Mouse (Mus musculus): ENCODE data around the gene Cmip.

Gene Cmip

DNA sequence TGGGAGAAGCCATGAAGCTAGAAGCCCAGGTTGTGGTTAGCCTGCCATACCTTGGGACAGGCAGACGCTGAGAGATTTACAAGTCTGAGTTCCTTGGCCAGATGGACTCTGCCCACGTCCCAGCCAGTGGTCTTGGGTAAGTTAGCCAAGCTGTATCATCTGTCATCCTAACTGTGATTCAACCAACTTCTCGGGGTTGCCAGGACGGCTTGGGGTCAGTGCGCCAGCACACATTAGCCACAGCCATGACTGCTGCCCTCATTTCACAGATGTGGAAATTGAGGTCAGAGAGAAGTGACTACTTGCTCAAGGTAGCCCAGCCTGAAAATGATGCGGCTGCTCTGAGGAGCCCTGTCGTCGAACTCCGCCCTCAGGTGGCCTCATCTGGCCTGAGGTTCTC lies 68.0 kb downstream of the Cmip start:
- no peak for DNase-seq (ENCODE audit: low read depth, low spot score)

DNA sequence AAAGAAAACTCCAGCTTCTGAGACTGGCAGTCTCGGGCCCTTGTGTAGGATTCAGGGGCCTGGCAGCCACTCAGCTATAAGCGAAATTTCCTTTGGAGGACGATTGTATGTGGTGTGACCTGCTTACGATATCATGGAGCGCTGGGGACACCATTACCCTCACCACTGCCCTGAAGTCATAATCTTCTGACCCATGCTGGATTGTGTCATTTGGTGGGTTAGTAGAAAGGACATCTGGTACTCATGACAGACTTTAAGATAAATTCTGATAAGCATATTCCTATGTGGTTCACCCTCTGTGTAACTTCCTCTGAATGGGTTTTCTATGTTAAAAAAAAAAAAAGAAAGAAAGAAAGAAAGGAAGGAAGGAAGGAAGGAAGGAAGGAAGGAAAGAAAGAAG lies 69.9 kb downstream of the Cmip start:
- no peak for DNase-seq (ENCODE audit: low read depth, low spot score)

GRCm38 (mm10) chr8:117327385-117327837 lies 70.5 kb downstream of the Cmip start:
- no peak for DNase-seq (ENCODE audit: low read depth, low spot score)

- no peak for DNase-seq (ENCODE audit: low read depth, low spot score)
These were observed 71.9 kb downstream of the Cmip start for GRCm38 (mm10) chr8:117328758-117329157.

DNA sequence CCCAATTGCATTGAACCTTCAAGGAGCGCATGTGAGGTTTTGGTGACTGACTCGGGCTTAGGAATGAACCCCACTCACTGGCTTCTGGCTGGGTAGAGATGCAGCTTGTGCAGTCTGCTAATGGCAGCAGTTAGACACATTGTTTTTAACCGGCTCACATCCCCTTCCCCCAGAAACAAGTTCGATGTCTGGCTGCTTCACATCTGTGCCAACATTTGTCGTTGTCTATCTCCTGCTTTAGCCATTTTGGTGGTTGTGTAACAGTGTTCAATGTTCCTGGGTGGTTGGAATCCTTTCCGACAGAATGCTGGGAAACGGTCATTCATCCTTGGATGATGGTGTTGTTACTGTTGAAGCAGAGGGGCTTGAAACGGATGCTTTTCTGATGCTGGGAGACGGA lies 72.3 kb downstream of the Cmip start:
- DNase-seq (ENCODE audit: low read depth, low spot score), result no peak

GRCm38 (mm10) chr8:117329903-117330302 lies 73.0 kb downstream of the Cmip start:
- no peak for DNase-seq (ENCODE audit: low read depth, low spot score)

DNA sequence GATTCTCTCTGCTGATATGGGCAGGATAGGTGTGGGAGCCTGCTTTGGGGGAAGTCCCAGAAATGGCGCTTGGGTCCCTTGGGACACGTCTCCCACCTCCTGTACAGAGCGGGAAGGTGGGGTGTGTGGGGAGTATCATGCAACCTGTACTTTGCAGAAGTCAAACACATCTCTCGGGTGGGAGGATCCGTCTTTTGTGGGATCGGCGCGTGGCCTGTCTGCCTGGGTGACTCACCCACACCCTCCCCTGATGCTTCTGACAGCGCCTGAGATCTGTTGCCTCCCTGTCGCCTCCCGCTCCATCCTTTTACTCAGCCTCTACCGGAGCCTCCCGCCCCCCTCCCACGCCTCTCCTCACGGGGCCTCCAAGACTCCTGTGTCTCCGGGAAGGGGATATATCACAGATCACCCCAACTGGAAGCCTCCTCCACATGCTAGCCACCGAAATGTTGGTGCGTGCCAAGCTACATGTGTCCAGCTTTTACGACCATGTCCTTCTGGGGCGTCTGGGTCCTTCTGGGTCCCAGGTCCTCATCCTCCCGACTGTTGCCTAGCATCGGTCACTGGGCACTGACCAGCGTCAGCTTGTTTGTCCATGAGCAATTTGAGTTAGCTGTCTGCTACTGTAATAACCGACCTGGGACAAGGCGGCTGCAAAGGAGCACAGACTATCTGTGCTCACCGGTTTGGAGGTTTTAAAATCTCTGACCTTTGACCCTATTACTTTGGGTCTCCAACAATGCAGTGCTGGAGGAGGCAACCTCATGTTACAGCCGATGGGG lies 75.6 kb downstream of the Cmip start:
- no peak for DNase-seq (ENCODE audit: low read depth, low spot score)

DNA sequence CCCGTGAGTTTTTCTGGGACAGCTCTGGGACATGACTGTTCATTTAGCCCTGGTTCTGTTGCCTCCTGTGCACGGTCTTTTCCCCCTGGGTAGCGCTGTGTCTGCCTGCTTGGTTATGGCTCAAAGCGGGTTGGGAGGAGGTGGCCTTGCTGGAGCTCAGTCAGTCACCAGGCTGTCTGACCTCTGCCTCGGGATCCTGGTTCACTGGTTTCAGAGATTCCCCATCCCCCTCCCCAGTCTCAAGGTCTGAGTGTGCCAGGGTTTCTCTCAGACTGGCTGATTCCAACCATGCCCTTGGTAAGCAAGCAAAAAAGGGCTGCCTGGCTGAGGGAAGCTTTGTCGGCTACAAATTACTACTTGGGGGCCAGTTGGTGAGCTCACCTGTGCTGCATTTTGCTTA lies 76.8 kb downstream of the Cmip start:
- DNase-seq (ENCODE audit: low read depth, low spot score), result no peak

GRCm38 (mm10) chr8:117334058-117334747 lies 77.3 kb downstream of the Cmip start:
- DNase-seq (ENCODE audit: low read depth, low spot score), result no peak

- DNase-seq (ENCODE audit: low read depth, low spot score), result no peak
These were observed 78.0 kb downstream of the Cmip start for GRCm38 (mm10) chr8:117334748-117335393.

DNA sequence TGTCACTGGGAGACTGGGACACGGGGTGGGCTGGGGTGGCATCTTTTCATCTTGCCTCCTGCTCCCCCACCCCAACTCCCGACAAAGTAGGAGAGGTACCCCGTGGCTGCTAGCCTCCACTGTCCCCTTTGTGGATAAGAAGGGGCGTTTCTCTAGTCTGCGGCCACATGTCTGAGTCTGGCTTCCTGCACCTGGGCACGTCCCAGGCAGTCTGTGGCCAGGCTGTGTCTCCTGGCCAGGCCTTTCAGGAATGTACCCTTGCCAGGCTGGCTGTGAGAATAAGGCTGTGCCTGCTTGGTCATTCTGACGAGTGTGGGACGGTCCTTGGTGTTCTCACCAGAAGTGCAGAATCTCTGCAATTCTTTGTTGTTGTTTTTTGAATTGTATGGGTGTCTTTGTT lies 78.6 kb downstream of the Cmip start:
- DNase-seq (ENCODE audit: low read depth, low spot score), result no peak

GRCm38 (mm10) chr8:117337188-117337587 lies 80.3 kb downstream of the Cmip start:
- DNase-seq (ENCODE audit: low read depth, low spot score), result no peak

DNA sequence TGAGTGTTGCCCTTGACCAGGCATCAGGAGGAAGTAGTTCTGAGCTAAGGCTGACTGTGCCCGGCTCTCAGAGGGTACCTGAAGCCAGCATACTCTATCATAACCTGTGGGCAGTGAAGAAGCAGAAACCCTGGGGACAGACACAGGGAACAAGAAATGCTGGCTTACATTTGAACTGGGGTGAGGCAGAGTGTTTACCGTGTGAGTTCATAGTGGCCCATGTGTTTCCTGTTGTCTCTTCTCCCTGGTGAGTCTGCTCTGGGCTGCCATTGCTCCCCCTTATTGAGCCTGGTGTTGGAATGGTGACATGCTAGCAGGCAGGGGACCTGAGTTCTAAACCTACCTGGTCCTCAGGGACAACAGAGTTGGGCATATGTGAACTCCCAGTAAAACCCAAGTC lies 81.8 kb downstream of the Cmip start:
- no peak for DNase-seq (ENCODE audit: low read depth, low spot score)

DNA sequence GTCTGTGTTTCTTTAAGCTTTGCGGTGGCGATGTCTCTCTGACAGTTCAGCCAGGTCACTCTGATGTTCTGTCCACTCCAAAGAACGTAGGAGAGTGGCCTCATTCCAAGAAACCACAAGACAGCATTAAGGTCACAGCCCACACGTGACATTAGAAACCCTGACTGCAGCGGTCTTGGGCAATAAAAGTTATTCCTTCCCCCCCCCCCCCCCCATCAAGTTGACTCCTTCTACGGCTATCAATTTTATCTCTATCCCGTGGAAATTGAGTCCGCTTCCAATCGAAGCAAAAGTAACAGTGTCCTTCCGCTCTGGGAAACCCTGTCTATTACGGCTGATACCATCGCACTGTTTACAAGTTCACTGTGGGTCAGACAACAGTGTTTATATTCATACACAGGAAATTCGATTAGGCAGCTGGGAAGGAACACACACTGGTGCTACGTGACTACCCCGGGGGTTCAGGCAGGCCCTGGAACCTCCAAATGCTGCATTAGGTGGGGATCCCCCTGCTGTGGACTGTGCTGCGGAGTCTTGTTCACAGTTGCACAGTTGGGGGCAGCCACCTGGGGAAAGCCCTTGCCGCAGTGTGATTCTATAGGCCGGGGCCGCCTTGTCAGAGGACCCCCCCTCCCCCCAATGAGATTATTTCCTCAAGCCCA lies 82.6 kb downstream of the Cmip start:
- DNase-seq (ENCODE audit: low read depth, low spot score), result no peak

GRCm38 (mm10) chr8:117339958-117340651 lies 83.2 kb downstream of the Cmip start:
- no peak for DNase-seq (ENCODE audit: low read depth, low spot score)

DNA sequence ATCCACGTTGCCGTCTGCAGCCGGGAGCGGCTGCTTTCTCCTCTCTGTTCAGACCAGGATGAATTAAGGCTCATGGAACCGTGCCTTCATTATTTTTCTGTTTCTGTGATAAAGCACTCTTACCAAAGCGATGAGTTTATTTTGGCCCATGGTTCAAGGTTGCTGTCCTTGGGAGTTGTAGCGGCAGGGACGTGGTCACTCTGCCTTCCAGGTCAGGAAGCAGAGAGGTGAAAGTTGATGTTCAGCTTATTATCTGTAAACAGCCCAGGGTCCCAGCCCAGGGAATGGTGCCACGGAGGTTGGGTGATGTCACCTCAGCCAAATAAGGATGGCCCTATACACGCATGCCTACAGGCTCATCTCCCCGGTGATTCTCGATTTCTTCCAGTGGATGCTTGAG lies 83.9 kb downstream of the Cmip start:
- no peak for DNase-seq (ENCODE audit: low read depth, low spot score)

- DNase-seq (ENCODE audit: low read depth, low spot score), result no peak
These were observed 86.0 kb downstream of the Cmip start for GRCm38 (mm10) chr8:117342735-117343385.

GRCm38 (mm10) chr8:117343484-117343883 lies 86.6 kb downstream of the Cmip start:
- no peak for DNase-seq (ENCODE audit: low read depth, low spot score)

DNA sequence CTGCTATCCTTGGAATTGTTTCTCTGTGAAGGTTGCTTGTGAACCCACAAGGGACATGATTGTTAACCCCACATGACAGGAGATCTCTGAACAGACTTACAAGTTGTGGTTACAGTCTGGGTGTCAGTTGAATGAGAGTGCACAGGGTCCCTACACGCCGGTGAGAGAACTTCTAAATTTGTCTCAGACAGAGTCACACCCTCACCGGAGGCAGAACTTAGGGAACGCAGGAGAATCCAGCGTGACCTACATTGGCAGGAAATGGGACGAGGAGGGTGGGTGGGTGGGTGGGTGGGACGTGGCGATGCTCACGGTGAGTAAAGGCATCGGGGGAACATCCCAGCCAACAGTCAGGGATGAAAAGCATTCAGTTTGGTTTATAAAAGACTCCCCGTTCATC lies 88.0 kb downstream of the Cmip start:
- no peak for DNase-seq (ENCODE audit: low read depth, low spot score)

GRCm38 (mm10) chr8:117345376-117345775 lies 88.5 kb downstream of the Cmip start:
- DNase-seq (ENCODE audit: low read depth, low spot score), result no peak

DNA sequence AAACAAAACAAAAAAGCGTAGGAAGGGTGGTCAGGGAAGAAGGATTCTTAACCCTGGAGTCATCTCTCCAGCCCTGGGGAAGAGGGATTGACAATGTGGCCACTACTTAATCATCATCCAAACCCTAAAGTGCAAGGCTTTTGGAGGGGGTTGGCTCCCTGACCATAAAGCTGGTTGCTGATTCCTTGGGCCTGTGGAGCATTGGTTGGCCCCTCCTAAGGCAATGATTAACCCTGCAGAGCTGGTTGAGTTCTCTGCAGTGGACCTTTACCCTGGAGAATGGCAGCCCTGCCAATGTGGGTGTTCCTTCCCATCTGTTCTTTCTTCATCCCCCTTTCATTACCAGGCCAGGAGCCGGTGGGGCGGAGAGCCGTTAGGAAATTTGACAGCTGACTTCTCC lies 90.7 kb downstream of the Cmip start:
- no peak for DNase-seq (ENCODE audit: low read depth, low spot score)
